Mouse (Mus musculus) ES-E14 (cell line): ENCODE measurements at regions not wholly inside any gene's neighbourhood (a gene's known extent, or its start where the extent isn't known, plus 50 kb on each side); places are given as distances from the start of the nearest gene placed in this dataset.

Source experiments
- DNase-seq: peaks from one replicate; pipeline ENCODE4 v3.0.0-alpha.2; 2013; ENCODE audit warnings: low read depth, low spot score
- H3K27ac ChIP-seq: 2 replicates; pipeline ENCODE4 v1.5.1; 2012; ENCODE audit warnings: low read depth, mild to moderate bottlenecking, low read length, moderate library complexity, mixed read lengths; ENCODE audit not compliant: poor library complexity, insufficient read depth, severe bottlenecking
- H3K36me3 ChIP-seq: 2 replicates; pipeline ENCODE4 v1.6.1; 2012; ENCODE audit warnings: mild to moderate bottlenecking, low read length, moderate library complexity, mixed read lengths; ENCODE audit not compliant: control insufficient read depth, poor library complexity, insufficient read depth, severe bottlenecking
- H3K4me1 ChIP-seq, 2 experiments: fragments of 150-350 bp in 1 of 2; sonication (generic) in 1 of 2; 2 replicates each; pipeline ENCODE4 v1.6.1; 2012; ENCODE audit warnings: low read length in 2 of 2, mild to moderate bottlenecking in 1 of 2, mixed read lengths in 1 of 2; ENCODE audit not compliant: control insufficient read depth in 2 of 2, insufficient read depth in 2 of 2, poor library complexity in 1 of 2
- H3K4me3 ChIP-seq, 2 experiments: fragments of 150-350 bp in 1 of 2; sonication (generic) in 1 of 2; 2 replicates each; pipeline ENCODE4 v1.5.1; 2012; ENCODE audit warnings: low read length in 2 of 2, low read depth in 1 of 2, mild to moderate bottlenecking in 1 of 2, mixed read lengths in 1 of 2; ENCODE audit not compliant: insufficient read depth in 1 of 2, poor library complexity in 1 of 2, severe bottlenecking in 1 of 2
- H3K9ac ChIP-seq: 2 replicates; pipeline ENCODE4 v1.6.1; 2012; ENCODE audit warnings: low read depth, mild to moderate bottlenecking, low read length, mixed read lengths; ENCODE audit not compliant: poor library complexity, insufficient read depth, severe bottlenecking
- H3K9me3 ChIP-seq: fragments of 150-350 bp; sonication (generic); 2 replicates; pipeline ENCODE4 v1.6.1; 2012; ENCODE audit warnings: low read depth, mild to moderate bottlenecking, low read length; ENCODE audit not compliant: control insufficient read depth, insufficient read depth
- CHD2 ChIP-seq: IDR thresholded peaks from 2 replicates; pipeline ENCODE4 v1.6.1; 2014; ENCODE audit warnings: mild to moderate bottlenecking, low read depth, low read length, inconsistent platforms
- HCFC1 ChIP-seq: IDR thresholded peaks from 2 replicates; pipeline ENCODE4 v1.6.1; 2012; ENCODE audit warnings: low read length, inconsistent platforms, borderline replicate concordance; ENCODE audit not compliant: insufficient read depth
- MAFK ChIP-seq: IDR thresholded peaks from 2 replicates; pipeline ENCODE4 v1.6.1; 2014; ENCODE audit warnings: mild to moderate bottlenecking, low read depth, low read length, inconsistent platforms; ENCODE audit not compliant: insufficient read depth
- ZC3H11A ChIP-seq: IDR thresholded peaks from 2 replicates; pipeline ENCODE4 v1.6.1; 2012; ENCODE audit warnings: low read depth, mild to moderate bottlenecking, inconsistent platforms, low read length, borderline replicate concordance
- ZNF384 ChIP-seq: IDR thresholded peaks from 2 replicates; pipeline ENCODE4 v1.6.1; 2012; ENCODE audit warnings: low read depth, low read length, inconsistent platforms
- in situ Hi-C, 2 experiments: fragments of 600-800 bp; cut with MboI; formaldehyde crosslinking; loops; one replicate each; pipeline ENCODE4 v1.15.1; 2025; ENCODE audit warnings: low sequenced_read_pairs in 2 of 2, inconsistent platforms in 1 of 2; ENCODE audit not compliant: unreplicated experiment in 2 of 2

GRCm38 (mm10) chr7:64012268-64012601, 73.5 kb upstream of the Klf13 start:
- TF ChIP-seq ZC3H11A, result no peak
- no peak for TF ChIP-seq CHD2

DNA sequence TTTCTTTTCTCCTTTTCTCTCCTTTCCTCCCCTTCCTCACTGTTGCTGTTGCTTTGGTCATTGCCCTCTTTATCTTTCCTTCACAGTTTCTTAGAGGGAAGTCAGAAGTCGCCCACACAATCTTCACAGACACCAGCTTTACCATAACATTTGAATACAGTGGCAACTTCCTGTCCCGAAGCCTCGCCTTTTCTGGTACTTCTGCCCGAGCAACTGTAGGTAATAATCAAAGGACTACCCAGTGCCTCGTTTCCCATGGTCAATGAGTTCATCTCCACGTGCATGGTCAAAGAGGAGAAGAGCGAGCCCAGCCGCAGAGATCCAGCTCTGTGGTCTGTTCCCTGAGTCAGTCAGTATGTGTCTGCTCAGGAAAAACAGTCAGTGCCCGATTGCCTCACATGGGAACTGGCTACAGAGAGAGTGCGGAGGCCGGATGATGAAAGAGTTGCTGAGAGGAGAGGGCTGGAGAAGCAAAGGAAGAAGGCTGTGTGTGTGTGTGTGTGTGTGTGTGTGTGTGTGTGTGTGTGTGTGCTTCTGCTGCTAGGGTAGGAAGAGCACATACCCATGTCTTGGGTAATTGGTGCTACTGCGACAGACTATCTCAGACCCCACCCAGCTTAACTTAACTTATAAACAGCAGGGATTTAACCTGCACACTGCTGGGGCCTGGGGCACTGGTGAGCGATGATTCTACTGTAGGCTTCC, 73.0 kb upstream of the Klf13 start:
- no peak overlapping the region for H3K27ac ChIP-seq
- no peak for TF ChIP-seq HCFC1
- TF ChIP-seq ZNF384, result no peak
- no peak for TF ChIP-seq ZC3H11A
- no peak for TF ChIP-seq CHD2
- TF ChIP-seq MAFK, result no peak

More at GRCm38 (mm10) chr7:64012268-64012601, 73.5 kb upstream of the Klf13 start:
- no peak for DNase-seq
- Histone ChIP-seq H3K9me3 (no peaks in the 10 kb centered on the region), H3K27ac (no peak overlapping the region), H3K36me3 (no peaks in the 10 kb centered on the region), H3K4me3 (no peak overlapping the region), H3K9ac (no peak overlapping the region), H3K4me1 (peaks cover 4 to 7% of the 10 kb centered on the region in 2 experiments; a peak in 1 of 4 replicates)
- in situ Hi-C loops, result no loop called here

DNA sequence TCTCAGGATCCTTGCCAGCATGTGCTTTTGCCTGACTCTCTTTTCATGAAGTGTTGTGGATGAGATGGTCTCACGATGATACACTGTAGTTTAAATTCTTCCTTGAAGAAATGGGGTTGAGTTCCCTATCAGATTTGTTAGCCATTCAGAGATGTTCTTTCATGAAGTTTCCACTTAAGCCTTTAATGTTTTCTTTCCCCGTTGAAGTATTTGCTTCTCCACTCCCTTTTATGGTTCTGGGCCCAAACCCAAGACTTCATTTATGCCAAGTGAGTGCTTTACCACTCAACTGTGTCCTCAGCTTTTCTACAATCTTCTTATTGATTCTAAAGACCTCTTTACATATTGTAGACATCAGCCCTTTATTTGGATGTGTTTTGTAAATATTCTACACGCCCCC, 71.9 kb upstream of the Klf13 start:
- H3K27ac ChIP-seq, result no peak overlapping the region
- no peaks in the 10 kb centered on the region for H3K9me3 ChIP-seq

More for the DNA sequence above, 73.0 kb upstream of the Klf13 start:
- in situ Hi-C loops, result no loop called here
- no peak overlapping the region for H3K4me3 ChIP-seq
- H3K9ac ChIP-seq, result no peak overlapping the region
- peaks cover 4 to 7% of the 10 kb centered on the region in 2 experiments; a peak in 1 of 4 replicates for H3K4me1 ChIP-seq
- no peak for DNase-seq
- no peaks in the 10 kb centered on the region for H3K9me3 ChIP-seq
- H3K36me3 ChIP-seq, result no peaks in the 10 kb centered on the region

DNA sequence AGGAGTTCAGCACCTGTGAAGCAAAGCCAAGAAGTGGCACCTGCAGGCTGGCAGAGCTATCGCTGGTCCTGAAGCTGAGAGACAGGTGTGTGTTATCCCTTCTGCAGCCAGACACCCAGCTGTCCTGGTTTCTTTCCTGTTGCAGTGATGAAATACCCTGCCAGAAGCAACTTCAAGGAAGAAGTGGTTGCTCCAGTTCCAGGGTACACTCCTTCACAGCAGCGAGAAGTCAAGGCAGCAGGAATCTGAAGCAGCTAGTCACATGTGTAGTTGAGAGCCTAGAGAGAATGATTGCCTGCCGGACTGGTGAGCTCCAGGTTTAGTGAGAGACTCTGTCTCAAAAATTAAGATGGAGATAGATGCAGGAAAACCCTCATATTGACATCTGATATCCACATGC, 69.1 kb upstream of the Klf13 start:
- no peaks in the 10 kb centered on the region for H3K9me3 ChIP-seq
- H3K4me3 ChIP-seq, result no peak overlapping the region
- H3K27ac ChIP-seq, result no peak overlapping the region
- TF ChIP-seq CHD2, result no peak
- TF ChIP-seq ZNF384, result no peak
- no peak for TF ChIP-seq HCFC1
- TF ChIP-seq ZC3H11A, result no peak
- no peak for TF ChIP-seq MAFK
- H3K9ac ChIP-seq, result no peak overlapping the region
- H3K4me1 ChIP-seq, result peaks cover 4 to 7% of the 10 kb centered on the region in 2 experiments; a peak in 1 of 4 replicates
- in situ Hi-C loops, result no loop called here
- DNase-seq, result no peak
- H3K36me3 ChIP-seq, result no peaks in the 10 kb centered on the region

More for the DNA sequence above, 71.9 kb upstream of the Klf13 start:
- DNase-seq, result no peak
- TF ChIP-seq ZC3H11A (no peak), CHD2 (no peak), MAFK (no peak), ZNF384 (no peak), HCFC1 (no peak)
- Histone ChIP-seq H3K4me1 (peaks cover 4 to 7% of the 10 kb centered on the region in 2 experiments; a peak in 1 of 4 replicates), H3K36me3 (no peaks in the 10 kb centered on the region), H3K4me3 (no peak overlapping the region), H3K9ac (no peak overlapping the region)
- in situ Hi-C loops, result no loop called here

DNA sequence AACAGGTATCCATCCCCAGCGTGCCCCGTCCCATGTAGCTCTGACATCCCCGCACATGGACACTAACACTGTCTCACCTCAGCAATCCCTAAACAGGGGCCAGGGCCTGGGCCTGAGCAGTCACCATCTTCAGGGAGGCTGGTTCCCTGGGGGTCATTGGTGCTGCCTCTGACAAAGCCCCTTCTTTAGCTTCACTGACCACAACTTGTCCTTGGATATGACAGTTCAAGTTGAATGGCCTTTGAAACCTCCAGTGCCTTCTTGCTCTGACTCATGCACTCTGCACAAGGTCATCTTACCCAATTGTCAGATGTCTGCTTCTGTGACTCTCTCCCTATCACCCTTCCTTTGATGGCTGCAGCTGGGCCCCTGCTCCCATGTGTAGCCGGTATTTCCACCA, 68.2 kb upstream of the Klf13 start:
- no peak for TF ChIP-seq MAFK
- TF ChIP-seq ZNF384, result no peak
- no peak for TF ChIP-seq CHD2
- no peak for TF ChIP-seq HCFC1
- no peak for TF ChIP-seq ZC3H11A
- Histone ChIP-seq H3K27ac (no peak overlapping the region), H3K4me3 (no peak overlapping the region), H3K9ac (no peak overlapping the region), H3K4me1 (peaks cover 4 to 5% of the 10 kb centered on the region in 2 experiments; a peak in 2 of 4 replicates), H3K9me3 (no peaks in the 10 kb centered on the region), H3K36me3 (no peaks in the 10 kb centered on the region)
- no peak for DNase-seq
- in situ Hi-C loops, result no loop called here
